Mouse (Mus musculus): ENCODE data around the gene Casc1.

The Casc1 gene

DNA sequence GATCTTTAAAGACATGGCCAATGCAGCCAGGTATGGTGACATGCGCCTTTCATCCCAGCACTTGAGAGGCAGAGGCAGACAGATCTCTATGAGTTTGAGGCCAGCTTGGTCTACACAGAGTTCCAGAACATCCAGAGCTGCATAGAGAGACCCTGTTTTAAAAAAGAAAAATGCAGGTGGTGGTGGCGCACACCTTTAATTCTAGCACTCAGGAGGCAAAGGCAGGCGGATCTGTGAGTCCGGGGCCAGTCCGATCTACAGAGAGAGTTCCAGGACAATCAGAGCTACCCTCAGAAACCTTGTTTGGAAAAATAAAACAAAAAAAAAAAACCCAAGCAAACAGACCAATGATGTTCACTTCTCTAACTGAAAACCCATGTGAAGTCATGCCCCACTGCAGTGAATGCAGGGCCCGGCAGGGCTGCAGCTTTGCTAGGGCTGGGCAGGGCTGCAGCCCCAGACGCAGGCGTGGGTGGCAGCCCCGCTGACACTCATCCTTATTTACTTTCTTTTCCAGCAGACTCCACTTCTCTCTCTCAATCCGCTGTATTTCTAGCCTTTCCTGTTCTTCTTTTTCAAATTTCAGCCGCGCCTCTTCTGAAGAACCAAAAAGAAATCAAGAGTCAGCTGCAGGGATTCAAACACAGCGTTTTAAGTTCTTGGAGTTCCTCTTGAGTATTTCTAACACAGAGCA, 8.2 kb downstream of the Casc1 start:
- no peak for DNase-seq

GRCm38 (mm10) chr6:145197949-145198686, 12.7 kb downstream of the Casc1 start:
- no peak for DNase-seq

DNA sequence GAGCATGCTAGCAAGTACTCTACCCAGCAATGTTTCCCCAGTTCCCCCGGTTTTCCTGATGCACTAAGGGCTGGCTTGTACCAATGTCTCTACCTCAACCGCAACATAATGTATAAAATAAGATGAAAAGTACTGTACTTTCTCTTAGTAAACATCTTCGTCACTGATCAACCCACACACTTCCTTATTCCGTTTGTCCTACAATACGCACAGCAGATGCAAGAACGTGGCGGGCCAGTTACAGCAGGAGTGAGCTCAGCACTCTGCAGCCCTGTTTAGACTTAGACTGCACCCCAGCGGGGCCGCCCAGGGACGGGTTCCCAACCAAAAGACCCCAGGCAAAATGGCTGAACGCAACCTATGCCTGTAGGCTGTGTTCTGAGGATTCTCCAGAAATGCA, 17.4 kb downstream of the Casc1 start:
- no peak for DNase-seq

GRCm38 (mm10) chr6:145193038-145193437, 17.8 kb downstream of the Casc1 start:
- DNase-seq, result no peak

DNA sequence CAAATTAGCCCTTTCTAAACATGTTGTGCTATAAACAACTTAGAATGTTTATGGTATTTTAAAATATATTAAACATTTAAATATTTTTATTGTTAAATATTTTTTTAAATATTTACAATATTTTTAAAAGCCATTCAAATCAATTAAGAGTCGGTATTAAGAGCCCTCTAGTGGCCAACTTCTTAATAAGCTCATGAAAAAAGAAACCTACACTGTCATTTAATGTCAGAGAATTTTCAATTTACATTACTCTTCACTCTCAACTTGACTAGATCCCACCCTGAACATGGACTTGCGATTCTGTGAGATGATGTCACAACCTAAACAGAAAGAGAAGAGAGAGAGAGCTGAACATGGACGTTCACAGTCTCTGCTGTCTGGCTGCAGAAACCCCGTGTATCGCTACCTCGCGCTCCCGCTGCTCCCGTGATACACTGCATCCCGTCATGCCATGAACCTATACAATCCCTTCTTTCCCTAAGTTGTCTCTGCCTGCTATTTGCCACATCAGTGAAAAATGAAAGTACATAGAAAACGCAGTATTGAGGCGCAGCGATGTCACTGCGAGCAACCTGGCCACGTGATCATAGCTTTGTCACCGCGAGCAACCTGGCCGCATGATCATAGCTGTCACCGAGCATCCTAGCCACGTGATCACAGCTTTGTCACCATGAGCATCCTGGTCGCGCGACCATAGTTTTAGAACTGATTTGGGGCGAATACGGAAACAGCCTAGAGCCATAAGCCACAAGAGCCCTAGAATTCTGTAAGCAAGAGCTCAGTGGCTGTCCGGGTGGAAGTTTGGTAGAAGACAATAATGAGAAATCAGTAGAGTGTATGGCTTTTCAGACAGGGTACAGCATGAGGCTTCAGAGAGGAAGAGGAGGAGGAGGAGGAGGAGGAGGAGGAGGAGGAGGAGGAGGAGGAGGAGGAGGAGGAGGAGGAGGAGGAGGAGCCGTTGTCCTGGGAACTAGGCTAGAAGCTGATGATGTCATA, 23.4 kb downstream of the Casc1 start:
- peak; percentile 68 for DNase-seq

- DNase-seq, result no peak
Measured at GRCm38 (mm10) chr6:145186096-145186495, 24.7 kb downstream of the Casc1 start.

- DNase-seq, result no peak
Measured at GRCm38 (mm10) chr6:145182044-145182443, 28.8 kb downstream of the Casc1 start.

DNA sequence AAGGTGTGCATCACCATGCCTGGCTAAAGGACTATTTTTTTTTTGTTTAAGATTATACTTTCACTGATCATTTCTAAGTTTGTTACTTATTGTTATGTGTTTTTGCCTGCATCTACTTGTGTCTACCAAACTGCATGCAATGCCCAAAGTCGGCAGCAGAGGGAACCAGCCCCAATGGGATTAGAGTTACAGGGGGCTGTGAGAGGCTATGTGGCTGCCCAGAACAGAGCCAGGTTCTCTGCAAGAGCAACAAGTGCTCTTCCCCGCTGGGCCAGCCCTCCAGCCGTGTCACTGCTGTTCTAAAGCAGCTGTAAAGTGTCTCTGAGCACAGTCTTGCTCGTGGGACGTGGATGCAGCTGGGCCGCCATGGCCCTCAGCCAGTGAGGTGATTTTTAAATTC, 31.1 kb downstream of the Casc1 start:
- DNase-seq, result peak; percentile 73

DNA sequence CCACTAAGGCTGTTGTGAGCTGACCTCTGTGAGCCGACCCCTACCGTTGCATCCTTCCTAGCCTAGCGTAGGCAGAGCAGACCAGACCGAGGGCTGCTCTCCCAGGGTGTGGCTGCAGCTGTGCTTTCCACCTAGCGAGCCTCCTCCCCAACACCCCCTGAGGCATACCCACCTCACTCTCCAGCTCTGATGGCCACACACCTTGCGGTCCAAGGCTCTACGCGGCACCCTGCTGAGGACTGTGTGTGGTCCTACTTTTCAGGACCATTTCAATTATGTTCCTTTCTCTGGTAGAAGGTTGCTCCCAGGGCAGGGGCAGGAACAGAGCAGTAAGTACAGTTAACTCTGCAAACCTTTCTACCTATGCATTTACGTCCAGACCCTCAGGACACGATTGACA, 34.3 kb downstream of the Casc1 start:
- DNase-seq, result no peak

DNA sequence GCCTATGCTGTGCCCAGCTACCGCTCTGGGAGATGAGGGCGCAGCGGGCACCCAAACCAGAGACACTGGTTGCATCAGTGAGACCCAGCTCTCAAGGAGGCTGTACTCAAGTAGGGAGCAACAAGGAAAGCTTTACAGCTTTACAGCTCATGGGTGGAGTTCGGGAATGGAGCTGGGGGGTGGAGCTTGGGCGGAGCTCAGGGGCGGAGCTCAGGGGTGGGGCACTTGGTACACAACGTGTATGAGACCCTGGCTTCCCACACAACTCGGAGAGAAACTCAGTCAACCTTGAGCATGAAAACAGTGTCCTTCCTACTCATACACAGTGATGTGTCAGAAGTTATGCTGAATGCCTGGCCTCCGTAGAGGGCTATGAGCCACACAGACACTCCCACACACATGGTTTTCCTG, 35.2 kb downstream of the Casc1 start:
- DNase-seq, result peak; percentile 47

- DNase-seq, result peak; percentile 80
Measured at GRCm38 (mm10) chr6:145173781-145174191, 37.0 kb downstream of the Casc1 start.

GRCm38 (mm10) chr6:145171892-145172606, 38.8 kb downstream of the Casc1 start:
- DNase-seq, result no peak

DNA sequence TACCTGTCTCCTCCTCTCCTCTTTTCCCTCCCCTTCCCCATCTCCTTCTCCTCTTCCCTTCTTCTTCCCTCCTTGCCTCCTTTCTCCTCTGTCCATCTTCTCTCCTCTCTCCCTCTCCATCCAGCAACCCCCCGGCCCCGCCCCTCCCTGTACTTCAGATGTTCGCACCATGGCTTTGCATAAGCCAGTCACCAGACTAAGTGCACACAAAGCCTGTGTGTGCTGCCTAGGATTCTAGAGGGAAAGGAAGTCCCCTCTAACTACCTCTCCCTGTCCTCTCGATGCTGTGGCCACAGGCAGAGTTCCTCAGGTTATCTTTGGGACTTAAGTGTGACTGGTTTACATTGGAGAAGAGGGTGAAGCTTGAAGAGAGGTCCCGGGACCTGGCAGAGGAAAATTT, 50.2 kb downstream of the Casc1 start:
- DNase-seq, result no peak

DNA sequence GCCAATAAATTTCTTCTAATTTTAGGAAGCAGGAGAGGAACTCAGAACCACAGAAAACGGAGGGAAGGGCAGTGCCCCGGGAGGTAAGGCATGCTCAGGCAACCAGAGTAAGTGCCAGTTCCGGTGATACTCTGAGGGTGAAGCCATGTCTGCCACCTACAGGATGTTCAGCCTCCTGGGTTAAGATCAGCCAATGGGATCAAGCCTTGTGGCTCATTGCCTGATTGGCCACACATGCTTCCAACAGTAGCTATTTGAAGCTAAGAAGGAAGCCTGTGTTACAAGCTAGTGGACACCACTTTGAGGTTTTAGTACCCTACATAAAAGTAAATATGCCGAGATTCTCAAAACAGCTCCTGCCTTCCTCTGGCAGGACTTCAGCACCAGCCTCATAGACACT, 52.2 kb downstream of the Casc1 start:
- no peak for DNase-seq

GRCm38 (mm10) chr6:145149054-145149453, 61.8 kb downstream of the Casc1 start:
- no peak for DNase-seq

GRCm38 (mm10) chr6:145147716-145148115, 63.1 kb downstream of the Casc1 start:
- DNase-seq, result no peak

- DNase-seq, result no peak
Measured at GRCm38 (mm10) chr6:145145173-145145572, 65.6 kb downstream of the Casc1 start.

DNA sequence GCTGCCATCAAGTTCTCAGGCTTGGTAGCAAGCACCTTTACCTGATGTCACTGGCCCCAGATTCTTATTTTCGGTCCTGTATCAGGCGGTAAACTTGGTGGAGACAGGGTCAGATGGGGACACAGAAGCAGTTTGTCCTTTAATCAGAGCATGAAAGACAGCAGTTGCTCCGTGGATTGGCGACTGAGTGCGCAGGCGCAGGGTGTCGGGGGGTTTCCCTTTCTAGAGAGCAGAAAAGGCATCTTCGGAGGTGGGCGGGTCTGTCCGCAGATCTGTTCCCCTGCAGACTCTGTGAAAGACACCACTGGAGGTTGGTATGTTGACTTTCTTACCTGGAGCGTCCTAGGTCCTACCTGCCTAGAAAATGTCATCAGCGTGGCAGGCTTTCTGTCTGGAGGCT, 69.0 kb downstream of the Casc1 start:
- DNase-seq, result no peak

DNA sequence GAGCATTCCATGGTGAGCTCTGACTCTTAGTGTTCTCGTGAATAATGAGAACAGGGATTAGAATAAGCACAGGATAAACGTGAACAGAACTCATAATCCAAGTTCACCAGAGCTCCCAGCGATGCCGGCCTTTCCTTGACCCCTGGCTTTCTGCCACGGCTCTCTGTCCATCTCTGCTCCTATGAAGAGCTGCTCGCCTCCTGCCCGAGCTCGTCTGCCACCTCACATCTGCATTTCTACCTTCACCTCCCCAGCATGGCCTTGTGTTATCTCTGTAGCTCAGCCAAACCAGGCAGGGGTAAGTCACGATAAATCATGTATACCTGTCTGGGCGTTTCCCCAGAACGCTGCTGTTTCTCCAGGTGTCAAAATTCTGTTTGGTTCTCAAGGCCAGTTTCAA, 70.1 kb downstream of the Casc1 start:
- DNase-seq, result no peak

GRCm38 (mm10) chr6:145139776-145140475, 70.9 kb downstream of the Casc1 start:
- no peak for DNase-seq

GRCm38 (mm10) chr6:145139236-145139635, 71.6 kb downstream of the Casc1 start:
- DNase-seq, result no peak

DNA sequence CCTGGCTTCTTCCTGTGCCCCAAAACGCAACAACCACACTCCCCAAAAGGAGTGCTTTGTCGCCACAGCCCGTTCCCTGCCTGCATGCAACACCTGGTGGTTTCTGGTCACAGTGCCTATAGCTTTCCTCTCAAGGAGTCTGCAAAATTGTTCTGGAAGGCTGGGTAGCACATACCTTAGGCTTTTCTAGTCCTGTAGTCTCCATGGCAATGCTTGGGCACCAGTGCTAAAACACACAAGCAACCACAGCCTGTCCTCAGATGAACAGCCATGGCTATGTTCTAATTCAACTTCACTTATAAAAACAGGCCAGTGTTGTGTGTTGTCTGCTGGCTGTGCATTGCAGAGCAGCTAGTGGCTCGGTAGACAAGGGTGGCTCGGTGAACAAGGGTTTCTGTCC, 74.0 kb downstream of the Casc1 start:
- no peak for DNase-seq
